Mouse (Mus musculus): ENCODE data around the gene Dennd5b.

Dennd5b gene

DNA sequence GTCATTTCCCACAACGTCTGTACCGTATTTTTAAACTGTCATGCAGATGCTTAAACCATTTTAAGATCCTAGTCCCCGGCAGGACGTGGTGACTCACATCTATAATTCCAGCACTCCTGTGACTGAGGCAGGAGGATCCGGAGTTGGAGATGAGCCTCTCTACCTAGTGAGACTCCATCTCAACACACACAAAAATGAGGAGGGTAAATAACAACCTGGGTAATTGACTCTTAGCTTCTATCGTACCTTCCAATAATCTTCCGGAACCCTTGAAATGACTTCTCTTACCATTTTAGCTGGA, 413 bp upstream of the Dennd5b start:
- DNase-seq (ENCODE audit: low spot score in 2 of 2) = no peak

DNA sequence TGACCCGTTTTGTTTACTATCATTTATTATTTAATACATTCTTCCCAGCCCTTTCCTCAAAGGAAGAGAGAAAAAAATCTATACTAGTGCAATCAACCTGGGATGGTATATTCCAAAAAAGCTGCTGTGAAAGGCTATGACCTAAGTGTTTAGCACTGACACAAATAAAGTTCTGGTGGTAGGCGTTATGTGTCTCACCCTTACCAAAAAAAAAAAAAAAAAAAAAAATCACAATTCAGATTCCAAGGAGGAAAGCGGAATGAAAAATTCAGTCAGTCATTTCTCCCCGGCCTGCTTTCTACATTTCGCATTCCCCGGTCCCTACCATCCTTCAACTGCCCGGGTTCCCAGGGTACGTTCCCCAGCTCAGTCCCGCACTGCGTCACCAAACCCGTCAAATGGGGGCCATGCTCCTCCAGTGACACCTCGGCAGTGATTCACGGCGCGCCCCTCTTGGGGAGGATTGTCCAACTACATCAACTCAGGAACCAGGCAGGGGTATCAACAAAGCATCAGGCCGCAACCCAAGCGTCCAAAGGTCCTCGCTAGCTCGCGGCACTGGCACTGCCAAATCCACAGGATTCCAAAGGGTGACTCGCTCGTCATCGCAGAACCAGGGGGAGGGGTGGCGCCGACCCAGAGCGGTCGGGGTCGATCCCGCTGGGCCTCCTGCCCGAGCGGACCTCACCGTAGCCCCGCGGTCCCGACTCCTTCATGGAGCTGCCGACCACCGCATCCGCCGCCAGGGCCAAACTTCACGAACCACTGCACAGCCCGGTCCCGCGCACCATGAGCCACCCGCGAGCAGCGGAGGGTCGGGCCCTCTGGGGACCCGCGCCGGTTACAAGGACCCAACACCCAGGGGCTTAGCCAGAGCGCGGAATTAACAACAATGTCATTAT, 1.1 kb downstream of the Dennd5b start:
- peak; percentile 19 to 65 for DNase-seq (ENCODE audit: low spot score in 2 of 2)

DNA sequence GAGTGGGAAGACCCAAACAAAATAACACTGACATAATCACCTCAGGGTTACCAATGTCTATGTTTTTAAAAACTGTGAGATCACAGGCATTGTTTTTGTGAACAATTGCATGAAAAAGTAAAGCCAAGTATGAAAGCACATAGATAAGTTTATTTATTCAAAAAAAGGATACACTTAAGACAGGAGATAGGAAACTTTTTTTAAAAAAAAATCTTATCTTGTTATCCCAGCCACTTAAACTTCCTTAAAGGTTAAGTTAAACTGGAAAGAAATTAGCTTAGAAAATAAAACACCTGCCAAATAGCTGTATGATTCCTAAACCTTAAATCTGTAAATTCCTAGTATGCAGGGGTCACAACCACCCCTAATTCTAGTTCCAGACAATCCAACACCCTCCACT, 2.5 kb downstream of the Dennd5b start:
- no peak for DNase-seq (ENCODE audit: low spot score in 2 of 2)

DNA sequence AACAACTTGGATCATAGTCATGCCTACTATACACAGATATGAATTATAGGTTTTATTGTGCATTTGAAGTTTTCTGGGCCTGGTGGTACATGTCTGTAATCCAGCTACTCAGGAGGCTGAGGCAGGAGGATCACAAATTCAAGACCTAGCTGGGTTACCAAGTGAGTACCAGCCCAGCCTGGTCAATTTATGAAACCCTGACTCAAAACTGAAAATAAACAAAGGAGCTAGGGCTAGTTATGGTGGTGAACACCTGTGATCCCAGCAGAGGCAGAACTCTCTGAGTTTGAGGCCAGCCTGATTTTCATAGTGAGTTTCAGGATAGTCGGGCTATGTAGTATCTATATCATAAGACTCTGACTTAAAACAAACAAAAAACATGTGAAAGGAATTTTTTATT, 4.2 kb downstream of the Dennd5b start:
- no peak for DNase-seq (ENCODE audit: low spot score in 2 of 2)

DNA sequence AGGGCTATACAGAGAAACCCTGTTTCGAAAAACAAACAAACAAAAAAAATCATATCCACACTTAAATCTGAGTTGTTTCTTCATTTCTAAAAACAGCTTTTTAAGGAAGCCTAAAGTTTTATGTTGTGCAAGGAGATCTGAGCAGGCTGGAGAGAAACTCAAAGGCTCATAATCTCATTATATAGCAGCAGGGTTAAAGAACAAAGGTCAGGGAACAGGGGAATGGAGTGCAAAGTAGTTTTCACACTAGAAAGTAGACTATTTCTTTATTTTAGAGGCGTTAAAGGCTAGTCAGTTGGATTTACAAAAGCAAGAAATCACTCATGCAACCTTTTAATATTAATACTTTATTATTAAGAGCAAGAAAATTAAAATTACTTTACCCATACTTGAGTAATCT, 5.2 kb downstream of the Dennd5b start:
- no peak for DNase-seq (ENCODE audit: low spot score in 2 of 2)

DNA sequence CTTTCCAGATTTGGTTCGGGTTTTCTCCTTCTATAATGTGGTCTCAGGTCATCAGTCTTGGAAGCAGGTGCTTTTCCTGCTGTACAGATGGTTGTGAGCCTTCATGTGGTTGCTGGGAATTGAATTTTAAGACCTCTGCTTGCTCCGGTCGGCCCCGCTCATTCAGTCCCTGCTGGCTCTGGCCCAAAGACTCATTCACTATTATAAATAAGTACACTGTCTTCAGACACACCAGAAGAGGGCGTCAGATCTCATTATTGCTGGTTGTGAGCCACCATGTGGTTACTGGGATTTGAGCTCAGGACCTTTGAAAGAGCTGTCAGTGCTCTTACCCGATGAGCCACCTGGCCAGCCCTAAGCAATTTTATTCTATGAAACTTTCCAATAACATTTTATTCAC, 6.1 kb downstream of the Dennd5b start:
- no peak for DNase-seq (ENCODE audit: low spot score in 2 of 2)

DNA sequence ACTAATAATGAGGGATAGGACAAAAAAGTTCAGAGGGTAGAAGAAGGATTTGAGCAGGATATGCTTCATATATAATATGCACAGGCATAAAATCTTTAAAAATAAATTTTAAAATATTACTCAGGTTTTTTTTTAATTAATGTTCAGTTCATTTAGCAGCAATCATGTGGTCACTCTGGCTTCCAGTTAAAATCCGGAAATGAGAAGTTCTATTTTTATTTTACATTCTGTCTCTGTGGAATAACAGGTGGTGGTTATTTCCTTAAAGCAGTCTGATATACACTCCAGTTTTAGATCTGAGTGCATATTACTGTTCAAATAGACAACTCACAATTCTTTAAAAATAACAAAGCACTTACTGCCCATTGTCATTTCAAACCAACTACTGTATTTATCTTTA, 6.9 kb downstream of the Dennd5b start:
- no peak for DNase-seq (ENCODE audit: low spot score in 2 of 2)

DNA sequence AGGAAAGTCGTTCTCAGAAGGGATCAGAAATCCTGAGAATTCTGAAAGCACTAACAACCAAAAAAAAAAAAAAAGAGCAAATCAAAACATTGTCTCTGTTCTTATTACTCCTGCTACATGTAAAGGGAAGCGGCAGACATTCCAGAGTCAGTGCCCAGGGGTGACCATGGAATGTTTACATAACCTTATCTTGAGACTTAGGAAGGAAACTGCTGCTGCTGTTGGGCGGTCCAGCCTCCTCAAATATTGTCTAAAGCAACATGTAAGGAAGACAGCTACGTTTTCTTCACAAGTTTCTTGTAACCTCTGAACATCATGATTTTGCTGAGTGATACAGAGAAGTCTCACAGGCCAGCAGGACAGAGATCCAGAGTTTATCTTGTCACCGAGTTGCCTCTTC, 8.0 kb downstream of the Dennd5b start:
- DNase-seq (ENCODE audit: low spot score in 2 of 2) = no peak

DNA sequence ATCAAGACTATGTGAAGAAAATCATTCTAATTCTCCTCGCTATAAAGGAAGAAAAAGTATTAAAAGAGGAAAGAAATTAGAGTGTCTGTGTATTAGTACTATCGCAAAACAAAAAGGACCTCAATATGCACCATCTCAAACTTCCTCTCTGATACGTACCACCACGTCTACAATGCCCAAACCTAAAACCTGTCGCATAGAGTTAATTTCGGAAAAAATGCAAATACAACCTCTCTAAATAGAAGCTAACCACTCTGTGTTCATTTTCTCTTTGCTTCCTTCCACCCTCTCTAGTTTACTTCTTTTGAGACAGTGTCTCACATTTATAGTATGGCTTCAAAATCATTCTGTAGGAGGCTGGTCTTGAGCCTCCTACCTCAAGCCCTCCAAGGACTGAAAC, 9.1 kb downstream of the Dennd5b start:
- no peak for DNase-seq (ENCODE audit: low spot score in 2 of 2)

DNA sequence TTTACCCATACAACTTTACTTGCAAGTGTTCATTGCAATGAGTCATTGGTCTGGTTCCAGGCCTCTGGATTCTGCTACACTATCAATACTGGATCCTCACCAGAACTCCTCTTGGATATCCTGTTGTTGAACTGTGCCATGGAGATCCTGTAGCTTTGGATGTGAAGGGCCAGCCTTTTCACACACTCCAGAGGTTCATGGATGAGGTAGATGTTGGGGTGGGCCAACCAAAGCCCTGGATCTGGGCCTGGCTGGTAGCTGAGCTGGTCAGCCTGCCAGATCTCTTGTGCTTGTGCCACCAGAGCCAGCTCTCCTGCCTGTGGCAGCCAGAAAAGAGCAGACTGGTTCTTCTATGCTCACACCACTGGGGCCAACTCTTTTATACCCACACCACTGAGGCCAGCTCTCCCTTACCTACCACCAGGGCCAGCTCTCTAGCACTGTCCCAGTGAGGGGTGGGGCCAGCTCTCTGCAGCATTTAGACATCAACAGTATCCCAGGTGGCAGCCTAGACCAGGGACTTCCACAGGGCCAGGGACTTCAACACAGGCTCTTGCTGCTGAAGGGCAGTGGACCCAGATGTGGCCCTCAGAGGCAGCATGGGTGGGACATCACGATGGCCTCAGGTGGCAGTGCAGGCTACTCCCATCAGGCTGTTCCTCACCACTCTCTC, 24.2 kb downstream of the Dennd5b start:
- DNase-seq (ENCODE audit: low spot score in 2 of 2) = no peak

DNA sequence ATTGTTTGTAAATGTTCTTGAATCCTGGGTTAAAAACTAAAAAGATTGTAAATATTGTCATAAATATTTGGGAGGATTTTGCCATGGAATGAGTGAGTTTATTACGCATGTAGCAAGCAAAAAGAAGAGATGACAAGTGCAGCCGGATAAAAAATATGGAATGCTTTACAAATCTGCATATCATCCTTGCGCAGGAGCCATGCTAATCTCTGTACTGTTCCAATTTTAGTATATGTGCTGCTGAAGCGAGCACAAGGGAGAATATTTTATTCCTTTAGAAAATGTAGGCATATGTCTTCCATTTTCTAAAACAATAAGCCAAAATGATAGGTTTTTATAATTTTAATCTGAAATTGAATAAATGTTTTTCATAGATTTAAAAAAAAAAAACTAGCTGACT, 27.6 kb downstream of the Dennd5b start:
- no peak for DNase-seq (ENCODE audit: low spot score in 2 of 2)

DNA sequence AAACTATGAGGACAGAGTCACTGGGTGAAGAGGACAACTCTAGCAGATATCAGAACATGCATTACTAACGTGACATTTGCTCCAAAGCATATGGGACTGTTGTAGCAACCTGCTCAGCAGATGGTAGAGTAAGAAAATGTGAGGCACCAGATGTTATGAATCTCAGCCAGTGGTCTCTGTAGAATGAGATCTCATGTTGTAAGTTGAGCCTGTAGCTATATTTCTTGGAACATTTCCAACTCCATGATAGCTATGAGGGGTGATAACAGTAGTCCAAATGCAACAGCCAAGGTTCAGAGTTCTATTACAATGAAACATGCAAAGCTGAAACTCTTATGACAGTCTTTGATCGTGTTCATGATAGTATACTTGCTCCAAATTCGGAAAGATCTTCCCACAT, 28.6 kb downstream of the Dennd5b start:
- DNase-seq (ENCODE audit: low spot score in 2 of 2) = no peak

DNA sequence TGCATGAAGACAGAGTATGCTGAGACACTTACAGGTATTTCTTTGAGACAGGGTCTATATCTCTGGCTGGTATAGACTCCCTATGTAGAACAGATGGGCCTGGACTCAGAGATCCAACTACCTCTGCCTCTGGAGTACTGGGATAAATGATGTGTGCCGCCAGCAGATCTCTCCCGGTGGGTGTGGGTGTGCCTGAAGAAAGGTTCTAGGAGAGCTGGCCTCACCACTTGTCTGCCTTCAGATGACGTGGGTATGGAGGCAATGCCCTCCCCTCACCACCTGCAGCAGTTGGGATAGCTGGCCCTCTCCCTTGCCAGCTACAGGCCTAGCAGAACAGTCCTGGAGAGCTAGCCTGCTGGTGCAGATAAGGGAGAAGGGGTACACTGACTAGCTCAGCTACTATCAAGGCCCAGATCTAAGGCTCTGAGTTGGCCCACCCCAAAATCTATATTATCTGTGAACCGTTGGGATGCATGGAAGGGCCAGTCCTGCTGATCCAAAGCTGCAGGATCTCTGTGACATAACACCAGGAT, 30.8 kb downstream of the Dennd5b start:
- DNase-seq (ENCODE audit: low spot score in 2 of 2) = no peak

DNA sequence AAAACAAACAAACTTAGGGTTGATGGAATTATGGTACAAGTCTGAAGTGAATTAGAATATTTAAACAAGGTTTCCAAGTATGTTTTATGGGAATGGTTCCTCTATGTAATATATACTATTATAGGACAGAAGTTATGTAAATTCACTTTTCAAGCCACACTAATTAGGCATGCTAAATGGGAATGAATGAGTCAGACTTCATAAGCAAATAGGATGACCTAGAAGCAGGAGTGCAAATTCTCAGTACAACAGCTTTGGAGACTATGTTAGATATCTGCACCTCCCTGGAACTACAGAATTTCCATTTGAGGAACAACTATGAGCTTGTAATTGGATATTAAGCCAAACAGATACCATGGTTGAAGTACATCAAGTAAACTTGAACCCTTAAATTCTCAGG, 38.1 kb downstream of the Dennd5b start:
- no peak for DNase-seq (ENCODE audit: low spot score in 2 of 2)

DNA sequence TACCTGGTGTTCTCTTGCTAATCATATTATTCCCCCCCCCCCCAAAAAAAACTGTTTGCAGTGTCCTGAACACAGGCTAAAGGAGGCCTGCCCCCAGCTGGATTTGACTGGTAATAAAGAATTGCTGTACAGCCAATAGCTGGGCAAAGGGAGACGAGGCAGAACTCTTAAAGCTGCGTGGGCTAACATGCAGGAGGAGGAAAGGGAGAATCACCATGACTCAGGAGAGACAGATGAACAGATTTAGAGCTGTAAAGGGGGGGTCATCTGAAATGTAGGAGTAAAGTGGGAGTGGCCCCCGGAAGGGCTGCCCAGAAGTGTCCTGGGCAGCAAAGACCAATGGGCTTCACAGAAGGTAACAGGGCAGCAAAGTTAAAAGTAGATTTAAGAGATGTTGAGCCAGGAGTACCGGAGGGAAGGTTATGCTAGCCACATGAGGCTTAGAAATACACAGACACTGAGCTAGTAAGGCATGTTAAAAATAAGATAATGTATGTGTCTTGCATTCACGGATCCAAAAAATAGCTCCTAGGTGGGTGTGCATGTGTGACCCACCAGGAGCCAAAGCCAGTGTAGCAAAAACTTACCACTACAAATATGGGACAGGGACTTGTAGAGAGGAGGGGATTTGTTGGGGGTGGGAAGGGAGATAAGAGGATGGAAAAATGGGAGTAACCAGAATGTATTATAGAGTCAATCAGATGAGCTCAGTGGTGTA, 40.7 kb downstream of the Dennd5b start:
- peak in 1 of 2 experiments; percentile 52 for DNase-seq (ENCODE audit: low spot score in 2 of 2)

DNA sequence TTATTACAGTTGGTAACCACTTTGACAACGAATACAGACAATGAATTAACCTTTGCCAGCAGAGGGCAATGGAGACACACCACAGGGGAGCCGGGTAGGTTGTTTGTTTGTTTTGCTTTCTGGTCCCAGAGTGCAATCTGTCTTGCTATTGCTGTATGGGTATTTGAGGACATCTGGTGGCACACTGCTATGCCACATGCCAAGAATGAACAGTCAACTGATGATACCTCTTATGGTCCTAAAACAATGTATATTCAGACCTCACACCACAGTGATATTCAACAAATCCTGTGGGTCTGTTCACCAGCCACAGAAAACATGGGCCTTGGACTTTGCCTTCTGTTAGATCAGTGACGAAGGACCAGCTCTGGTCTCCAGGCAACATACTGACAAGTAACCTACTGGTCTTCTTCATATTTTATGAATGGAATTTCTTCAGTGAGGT, 43.5 kb downstream of the Dennd5b start:
- DNase-seq (ENCODE audit: low spot score in 2 of 2) = no peak

DNA sequence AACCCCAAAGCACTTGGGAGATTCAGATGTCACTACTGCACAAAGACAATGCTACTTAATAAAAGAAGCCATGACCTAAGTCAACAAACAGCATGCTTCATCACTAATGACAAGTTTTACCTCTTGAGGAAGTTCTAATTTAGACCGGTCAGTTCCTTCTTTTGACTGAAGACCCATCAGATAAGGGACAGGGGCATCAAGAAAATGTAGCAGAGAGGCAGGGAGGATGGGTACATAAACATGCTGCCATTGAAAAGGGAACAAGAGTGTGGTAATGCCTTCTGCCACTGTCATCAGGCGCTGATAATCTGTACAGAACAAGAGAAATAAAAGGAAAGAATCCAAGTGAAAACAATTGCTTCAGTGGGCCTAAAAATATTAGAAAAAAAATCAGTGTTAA, 46.7 kb downstream of the Dennd5b start:
- no peak for DNase-seq (ENCODE audit: low spot score in 2 of 2)

DNA sequence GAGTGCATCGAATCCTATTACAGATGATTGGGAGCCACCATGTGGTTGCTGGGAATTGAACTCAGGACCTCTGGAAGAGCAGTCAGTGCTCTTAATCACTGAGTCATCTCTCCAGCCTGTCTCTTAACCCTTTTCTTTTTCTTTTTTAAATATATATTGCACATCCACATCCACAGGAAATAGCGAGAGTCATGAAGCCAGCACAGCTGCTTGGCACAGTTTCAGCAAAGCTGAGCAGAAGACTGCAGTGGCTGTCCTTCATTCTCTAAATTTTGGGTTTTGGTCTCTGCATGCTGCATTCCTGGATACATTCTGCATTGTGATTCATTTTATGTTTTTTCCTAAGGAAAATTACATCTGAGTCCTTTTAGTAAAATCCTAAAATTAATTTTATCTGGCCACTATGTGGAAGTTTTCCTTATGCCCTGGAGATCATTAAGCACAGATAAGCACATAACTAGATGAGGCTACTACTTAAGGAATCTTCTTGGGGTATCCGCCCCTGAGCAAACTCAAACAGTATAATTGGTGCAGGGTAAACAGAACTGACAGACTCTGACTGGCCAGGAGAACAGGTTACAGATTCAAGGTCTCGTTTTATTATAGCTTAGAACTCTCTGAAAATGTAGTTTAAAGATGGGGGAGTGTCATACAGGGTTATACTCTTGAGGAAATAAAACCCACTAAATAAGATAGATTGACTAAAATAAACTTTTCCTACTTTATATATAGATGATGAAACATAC, 50.3 kb downstream of the Dennd5b start:
- DNase-seq (ENCODE audit: low spot score in 2 of 2) = no peak

DNA sequence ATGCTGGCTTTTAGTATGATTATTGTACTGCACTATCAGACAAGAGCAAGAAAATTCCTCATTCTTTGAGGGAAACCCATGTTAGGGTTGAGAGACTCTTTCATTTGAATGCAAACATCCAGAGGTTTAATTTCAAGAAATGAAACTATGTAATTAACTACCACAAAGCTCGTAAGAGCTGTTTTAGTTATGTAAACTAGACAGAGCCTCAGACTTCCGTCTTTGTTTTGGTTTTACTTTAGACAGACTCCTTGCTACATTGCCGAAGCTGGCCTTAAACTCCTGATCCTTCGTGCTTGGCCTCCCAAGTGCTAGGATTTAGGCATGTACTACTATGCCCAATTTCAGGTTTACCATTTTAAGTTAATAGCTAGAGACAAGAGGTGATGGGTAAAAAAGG, 61.4 kb downstream of the Dennd5b start:
- DNase-seq (ENCODE audit: low spot score in 2 of 2) = no peak

DNA sequence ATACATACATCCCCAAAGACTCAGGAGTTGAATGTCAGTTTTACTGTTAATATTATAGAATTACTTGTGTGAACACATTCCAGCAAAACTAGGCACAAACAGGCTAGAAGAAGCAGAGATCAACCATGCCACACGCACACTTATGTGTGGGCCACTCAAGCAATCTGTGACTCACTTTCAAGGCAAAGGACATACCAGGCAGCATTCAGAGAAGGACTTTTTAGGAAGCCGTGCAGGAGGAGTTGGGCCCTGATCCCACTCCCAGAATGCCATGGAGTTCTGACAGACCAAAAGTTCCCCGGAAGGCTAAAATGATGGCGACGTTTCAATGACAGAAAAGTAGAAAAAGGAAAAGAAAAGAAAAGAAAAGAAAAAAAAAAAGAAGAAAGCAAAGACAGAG, 69.3 kb downstream of the Dennd5b start:
- DNase-seq (ENCODE audit: low spot score in 2 of 2) = no peak

DNA sequence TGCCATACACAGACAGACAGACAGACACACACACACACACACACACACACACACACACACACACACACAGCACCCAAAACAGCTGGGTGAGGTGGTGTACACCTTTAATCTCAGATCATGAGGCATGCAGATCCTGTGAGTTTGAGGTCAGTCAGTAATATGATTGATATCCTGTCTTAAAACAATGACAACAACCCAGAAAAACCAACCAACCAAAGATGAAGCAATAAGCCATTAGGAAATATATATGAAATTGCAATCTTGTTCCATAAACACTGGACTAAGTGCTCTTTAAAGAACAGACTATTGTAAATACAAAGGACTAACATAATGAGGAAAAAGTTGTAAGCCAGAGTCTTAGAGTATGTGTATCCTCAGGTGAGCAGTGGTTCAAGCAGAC, 70.1 kb downstream of the Dennd5b start:
- DNase-seq (ENCODE audit: low spot score in 2 of 2) = no peak

DNA sequence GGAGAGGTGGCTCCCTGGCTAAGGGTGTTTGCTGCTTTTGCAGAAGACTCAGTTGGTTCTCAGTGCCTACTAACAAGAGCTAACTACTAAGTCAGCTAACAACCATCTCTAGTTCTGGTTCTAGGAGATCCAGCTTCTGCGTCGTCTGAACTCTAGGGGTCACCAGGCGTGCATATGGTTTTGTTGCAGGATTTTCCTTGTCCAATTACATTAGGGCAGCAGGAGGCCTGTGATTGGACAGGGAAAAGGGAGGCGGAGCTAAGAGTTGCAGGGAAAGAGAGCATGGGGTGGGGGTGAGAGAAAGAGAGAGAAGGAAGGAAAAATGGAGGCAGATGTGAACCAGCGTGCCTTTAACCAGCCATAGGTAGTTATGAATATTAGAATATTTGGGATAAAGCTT, 83.0 kb downstream of the Dennd5b start:
- no peak for DNase-seq (ENCODE audit: low spot score in 2 of 2)
